Mouse (Mus musculus) ES-Bruce4 (cell line): Measurements from ENCODE around the gene Csnk2a2.

Experiments
- CTCF ChIP-seq: IDR thresholded peaks from one replicate; pipeline ENCODE4 v1.8.1; 2011; ENCODE audit warnings: low read depth, low read length
- POLR2A ChIP-seq: IDR thresholded peaks from one replicate; pipeline ENCODE4 v1.8.1; 2011; ENCODE audit warnings: low read length; ENCODE audit not compliant: insufficient read depth

GRCm38 (mm10) chr8:95488698-95489332, 1.0 kb downstream of the Csnk2a2 start:
- TF ChIP-seq CTCF (peak; percentile 43), POLR2A (no peak)
